Mouse (Mus musculus) lung, postnatal 0 days (tissue): ENCODE measurements at regions not wholly inside any gene's neighbourhood (a gene's known extent, or its start where the extent isn't known, plus 50 kb on each side); places are given as distances from the start of the nearest gene placed in this dataset.

Source experiments
- ATAC-seq: fragments of 200-750 bp; cut with Nextera tagmentation; 2 replicates; pipeline ENCODE4 v1.8.0; 2017; ENCODE audit warnings: moderate library complexity
- DNase-seq: peaks from one replicate; pipeline ENCODE4 v3.0.0-alpha.2; 2016; ENCODE audit warnings: low spot score
- H3K27ac ChIP-seq: fragments of 300-500 bp; sonication (generic); 2 replicates; pipeline ENCODE4 v1.5.1; 2014; ENCODE audit warnings: antibody characterized with exemption, mild to moderate bottlenecking, low read length, mixed read lengths
- H3K27me3 ChIP-seq: fragments of 300-500 bp; sonication (generic); replicated peaks from 2 replicates; pipeline ENCODE4 v1.6.1; 2014; ENCODE audit warnings: low read length, mixed read lengths; ENCODE audit not compliant: insufficient read depth
- H3K36me3 ChIP-seq: fragments of 300-500 bp; sonication (generic); 2 replicates; pipeline ENCODE4 v1.6.1; 2014; ENCODE audit warnings: low read length, mixed read lengths; ENCODE audit not compliant: insufficient read depth
- H3K4me1 ChIP-seq: fragments of 300-500 bp; sonication (generic); 2 replicates; pipeline ENCODE4 v1.6.1; 2014; ENCODE audit warnings: antibody characterized with exemption, low read depth, low read length, mixed read lengths; ENCODE audit not compliant: insufficient read depth
- H3K4me2 ChIP-seq: fragments of 300-500 bp; sonication (generic); replicated peaks from 2 replicates; pipeline ENCODE4 v1.6.1; 2014; ENCODE audit warnings: low read depth, mild to moderate bottlenecking, low read length, moderate library complexity, mixed read lengths
- H3K4me3 ChIP-seq: fragments of 300-500 bp; sonication (generic); 2 replicates; pipeline ENCODE4 v1.5.1; 2014; ENCODE audit warnings: low read depth, low read length
- H3K9ac ChIP-seq: fragments of 300-500 bp; sonication (generic); replicated peaks from 2 replicates; pipeline ENCODE4 v1.6.1; 2014; ENCODE audit warnings: low read depth, mild to moderate bottlenecking
- H3K9me3 ChIP-seq: fragments of 300-500 bp; sonication (generic); 2 replicates; pipeline ENCODE4 v1.6.1; 2016; ENCODE audit warnings: low read length, mixed read lengths
- CTCF ChIP-seq: IDR thresholded peaks from 2 replicates; pipeline ENCODE4 v1.5.1; 2016; ENCODE audit warnings: antibody characterized with exemption, mild to moderate bottlenecking
- EP300 ChIP-seq: IDR thresholded peaks from 2 replicates; pipeline ENCODE4 v1.6.1; 2016; ENCODE audit warnings: antibody characterized with exemption, mild to moderate bottlenecking, control low read depth
- whole genome bisulfite sequencing: fragments of 180-500 bp; shearing (Covaris S2); extraction: QIAGEN DNeasy Blood & Tissue Kit; methylation state at CpG from one replicate; pipeline ENCODE4 v1.1.7; 2014; 5-methylcytosine and 5-hydroxymethylcytosine counted together

DNA sequence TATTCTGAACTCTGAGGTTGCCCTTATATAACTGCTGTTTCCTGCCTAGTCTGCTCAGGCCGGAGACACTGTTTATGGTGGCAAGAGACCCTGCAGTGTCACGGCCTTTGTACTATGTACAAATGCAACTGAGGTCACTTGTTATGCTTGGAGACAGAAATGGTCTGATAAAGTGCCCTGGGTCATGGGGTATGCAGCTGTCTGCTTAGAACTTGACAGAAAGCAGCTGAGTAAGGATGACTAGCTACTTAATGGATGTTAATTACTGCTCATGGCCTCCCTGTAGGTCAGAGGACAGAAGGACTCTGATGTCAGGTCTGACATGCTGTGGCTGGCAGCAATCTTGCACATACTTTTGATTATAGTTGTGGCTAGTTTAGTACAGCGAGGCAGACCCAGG is 370.7 kb downstream of the Kdm4c start:
- WGBS: 32% methylated on average over 3 of the region's 3 CpGs
- Histone ChIP-seq H3K4me2 (no peak overlapping the region), H3K36me3 (no peaks in the 10 kb centered on the region), H3K4me3 (no peak overlapping the region), H3K27ac (no peak overlapping the region), H3K4me1 (no peaks in the 10 kb centered on the region), H3K9me3 (no peaks in the 10 kb centered on the region), H3K27me3 (no peaks in the 10 kb centered on the region), H3K9ac (no peak overlapping the region)
- TF ChIP-seq CTCF: no peak
- TF ChIP-seq EP300: no peak
- DNase-seq (no peak), ATAC-seq (no peak)
